Mouse (Mus musculus) embryonic fibroblast, embryonic 13.5 days (primary cell): ENCODE results near the gene Kcnab2. TPM values are rescaled to one million over a fixed set of nuclear protein-coding genes. Genes with fewer than 3 reads are reported as not detected.

Experiments used
- H3K27ac ChIP-seq: 2 replicates; pipeline ENCODE4 v1.5.1; 2012; ENCODE audit warnings: low read length, control low read depth, inconsistent platforms; ENCODE audit not compliant: insufficient read depth
- H3K4me1 ChIP-seq: 2 replicates; pipeline ENCODE4 v1.6.1; 2011; ENCODE audit warnings: low read length; ENCODE audit not compliant: control insufficient read depth, insufficient read depth
- H3K4me3 ChIP-seq: 2 replicates; pipeline ENCODE4 v1.5.1; 2011; ENCODE audit warnings: mild to moderate bottlenecking, control low read depth, low read length; ENCODE audit not compliant: insufficient read depth
- CTCF ChIP-seq: IDR thresholded peaks from 2 replicates; pipeline ENCODE4 v1.5.1; 2011; ENCODE audit warnings: mild to moderate bottlenecking, control low read depth, low read length, moderate library complexity, borderline replicate concordance; ENCODE audit not compliant: insufficient read depth
- POLR2A ChIP-seq: IDR thresholded peaks from 2 replicates; pipeline ENCODE4 v1.6.1; 2011; ENCODE audit warnings: low read depth, mild to moderate bottlenecking, control low read depth, low read length, moderate library complexity
- polyA plus RNA-seq: library from polyadenylated mRNA; stranded (reverse); fragments of >200 nt; gene quantifications from 2 replicates; pipeline ENCODE4 v1.2.4, GENCODE M21; 2011; ENCODE audit warnings: low read depth; ENCODE audit not compliant: missing spikeins, insufficient read length

Kcnab2 gene
- polyA plus RNA-seq, 1 experiment: 3.6 TPM

DNA sequence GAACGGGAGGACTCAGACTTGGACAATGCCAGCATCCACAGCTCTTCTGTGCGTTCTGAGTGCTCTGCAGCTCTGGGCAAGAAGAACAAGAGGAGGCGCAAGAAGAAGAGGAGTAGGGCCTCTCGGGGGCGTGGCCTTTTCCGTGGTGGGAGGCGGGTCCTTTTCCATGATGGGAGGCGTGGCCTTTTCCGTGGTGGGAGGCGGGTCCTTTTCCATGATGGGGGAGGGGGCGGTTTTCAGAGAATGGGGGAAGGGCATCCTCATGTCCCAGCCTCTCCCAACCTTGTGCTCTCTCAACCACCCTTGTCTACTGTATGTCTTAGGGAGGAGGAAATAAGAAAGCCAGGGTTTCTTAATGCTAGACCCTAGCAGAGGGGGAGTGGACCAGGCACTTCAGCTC lies 118.0 kb downstream of the Kcnab2 start:
- no peak for TF ChIP-seq CTCF
- no peak for TF ChIP-seq POLR2A
- Histone ChIP-seq H3K4me3 (no peak overlapping the region), H3K4me1 (peaks cover 5% of the 10 kb centered on the region), H3K27ac (no peak overlapping the region)

DNA sequence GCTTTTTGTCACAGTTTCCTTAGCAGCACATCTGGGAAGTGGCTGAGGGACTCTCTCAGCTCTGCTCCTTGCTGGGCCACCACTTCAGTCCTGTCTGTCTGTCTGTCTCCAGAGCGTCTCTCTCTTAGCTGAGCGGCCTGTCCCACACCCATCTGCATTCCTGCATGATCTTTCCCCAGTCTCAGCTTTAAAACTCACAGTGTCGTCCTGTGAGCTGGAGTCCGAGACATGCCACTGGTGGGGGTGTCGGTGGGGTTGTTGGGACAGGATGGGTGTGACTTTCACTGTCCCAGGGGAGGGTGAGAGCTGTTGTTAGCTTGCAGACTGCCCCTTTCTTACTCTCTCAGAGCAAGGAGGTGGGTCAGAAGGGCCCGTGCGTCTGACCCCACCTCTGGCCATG lies 122.0 kb downstream of the Kcnab2 start:
- no peaks in the 10 kb centered on the region; the same call in 1 of the 2 replicates for H3K4me1 ChIP-seq
- no peak overlapping the region for H3K4me3 ChIP-seq
- no peak overlapping the region for H3K27ac ChIP-seq
- TF ChIP-seq POLR2A (no peak), CTCF (no peak)

DNA sequence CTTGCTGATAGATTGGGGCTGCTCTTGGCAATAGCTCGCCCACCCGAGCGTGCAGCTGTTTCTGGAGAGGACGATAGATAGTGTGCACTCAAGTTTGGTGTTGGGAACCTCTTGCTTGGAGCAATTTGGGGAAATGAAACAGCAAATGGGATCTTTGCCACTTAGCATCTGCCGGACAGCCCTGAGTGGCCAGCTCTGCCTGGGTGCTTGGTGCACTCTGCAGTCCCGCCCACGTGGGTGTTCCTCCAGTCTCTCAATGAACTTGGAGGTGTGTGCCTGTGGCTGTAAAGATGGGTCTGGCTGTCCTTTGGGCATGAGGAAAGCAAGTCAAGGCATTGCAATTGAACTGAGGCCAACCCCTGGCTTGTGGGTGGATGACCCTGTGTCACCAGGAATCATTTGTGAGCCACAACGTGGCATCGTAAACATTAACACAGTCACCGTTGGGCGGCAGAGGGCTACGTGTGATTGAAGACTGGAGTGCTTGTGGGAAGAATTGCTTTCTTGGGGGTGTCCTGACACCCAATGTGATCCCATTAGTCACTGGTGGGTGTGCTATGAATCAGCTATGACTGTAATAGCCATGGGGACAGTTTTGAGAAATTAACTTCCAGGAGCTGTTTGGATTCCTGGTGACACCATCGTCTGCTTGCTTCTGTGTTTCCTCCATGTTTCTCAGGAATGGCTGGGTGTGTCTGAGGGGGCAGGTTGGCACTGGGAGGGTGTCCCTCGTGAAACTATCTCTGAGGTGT lies 123.6 kb downstream of the Kcnab2 start:
- no peaks in the 10 kb centered on the region; the same call in 1 of the 2 replicates for H3K4me1 ChIP-seq
- no peak for TF ChIP-seq POLR2A
- TF ChIP-seq CTCF: no peak
- H3K4me3 ChIP-seq: no peak overlapping the region
- no peak overlapping the region for H3K27ac ChIP-seq

DNA sequence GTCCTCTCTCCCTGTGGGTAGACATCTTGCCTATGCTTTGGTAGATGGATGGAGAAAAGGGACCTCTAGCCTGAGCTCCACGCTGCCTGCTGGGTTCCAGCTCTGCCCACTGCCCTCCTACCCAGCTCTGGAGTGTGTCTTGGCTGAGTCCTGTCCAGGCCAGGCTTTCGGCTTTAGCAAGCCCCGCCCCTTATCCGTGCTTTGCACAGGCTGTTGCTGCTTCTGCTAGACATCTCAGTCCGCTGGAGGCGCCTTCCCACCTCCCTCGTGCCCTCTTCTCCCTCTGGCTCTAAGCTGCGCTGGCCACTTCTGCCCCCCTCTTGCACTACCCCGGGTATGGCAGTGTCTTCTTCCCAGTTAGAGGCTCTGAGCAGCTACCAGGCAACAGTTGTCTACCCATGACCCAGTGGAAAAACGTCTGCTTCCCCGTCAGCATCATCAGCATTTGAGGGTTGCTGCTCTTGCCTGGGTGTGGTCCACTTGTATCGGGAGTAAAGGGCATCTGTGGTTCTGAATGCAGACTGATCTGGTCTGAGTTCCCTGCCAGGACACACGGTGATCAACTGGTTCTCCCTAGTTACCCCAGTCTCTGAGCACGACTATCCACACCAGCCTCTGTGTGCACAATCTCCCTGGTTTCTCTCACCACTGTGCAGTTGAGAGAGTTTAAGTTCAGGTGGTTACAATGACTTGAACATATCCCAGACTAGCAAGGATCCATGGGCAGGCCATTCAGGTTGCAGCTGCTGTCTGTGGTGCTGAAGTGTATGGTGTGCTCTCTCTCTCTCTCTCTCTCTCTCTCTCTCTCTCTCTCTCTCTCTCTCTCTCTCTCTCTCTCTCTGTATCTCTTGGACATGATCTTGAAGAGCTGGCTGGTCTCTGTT lies 126.0 kb downstream of the Kcnab2 start:
- Histone ChIP-seq H3K4me3 (no peak overlapping the region), H3K27ac (no peak overlapping the region), H3K4me1 (no peaks in the 10 kb centered on the region; the same call in 1 of the 2 replicates)
- TF ChIP-seq CTCF: no peak
- no peak for TF ChIP-seq POLR2A

DNA sequence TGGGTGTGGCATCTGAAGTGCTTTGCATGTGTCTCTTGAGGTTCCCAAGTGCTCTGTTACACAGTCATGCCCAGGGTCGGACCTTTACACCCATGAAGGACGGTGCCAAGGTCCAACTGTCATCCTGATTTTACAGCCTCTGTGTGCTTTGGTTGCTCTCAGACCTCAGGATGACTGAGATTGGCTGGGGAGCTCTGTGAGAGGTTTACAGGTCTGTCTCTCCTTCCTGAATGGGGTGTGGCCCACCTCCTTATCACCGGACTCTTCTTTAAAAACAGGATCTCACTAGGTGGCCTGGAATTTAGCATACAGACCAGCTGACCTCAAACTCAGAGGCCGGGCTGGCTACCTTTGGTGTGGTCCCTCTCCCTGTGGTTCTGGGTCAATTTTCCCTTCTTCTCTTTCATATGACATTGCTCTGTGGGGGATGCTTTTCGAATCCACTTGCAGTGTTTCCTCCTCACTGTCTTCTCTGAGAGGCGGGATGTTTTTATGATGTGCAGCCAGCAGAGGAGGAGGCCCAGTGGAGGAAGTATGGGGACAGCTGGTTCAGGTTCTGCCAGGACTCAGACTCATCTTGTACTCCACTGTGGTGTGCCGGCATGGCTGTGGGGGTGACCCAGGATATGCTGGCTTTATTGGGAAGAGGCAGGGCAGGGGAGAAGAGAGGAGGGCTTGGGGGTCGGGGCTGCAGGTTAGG lies 126.8 kb downstream of the Kcnab2 start:
- Histone ChIP-seq H3K4me3 (no peak overlapping the region), H3K27ac (no peak overlapping the region), H3K4me1 (no peaks in the 10 kb centered on the region; the same call in 1 of the 2 replicates)
- TF ChIP-seq POLR2A: no peak
- TF ChIP-seq CTCF: no peak

DNA sequence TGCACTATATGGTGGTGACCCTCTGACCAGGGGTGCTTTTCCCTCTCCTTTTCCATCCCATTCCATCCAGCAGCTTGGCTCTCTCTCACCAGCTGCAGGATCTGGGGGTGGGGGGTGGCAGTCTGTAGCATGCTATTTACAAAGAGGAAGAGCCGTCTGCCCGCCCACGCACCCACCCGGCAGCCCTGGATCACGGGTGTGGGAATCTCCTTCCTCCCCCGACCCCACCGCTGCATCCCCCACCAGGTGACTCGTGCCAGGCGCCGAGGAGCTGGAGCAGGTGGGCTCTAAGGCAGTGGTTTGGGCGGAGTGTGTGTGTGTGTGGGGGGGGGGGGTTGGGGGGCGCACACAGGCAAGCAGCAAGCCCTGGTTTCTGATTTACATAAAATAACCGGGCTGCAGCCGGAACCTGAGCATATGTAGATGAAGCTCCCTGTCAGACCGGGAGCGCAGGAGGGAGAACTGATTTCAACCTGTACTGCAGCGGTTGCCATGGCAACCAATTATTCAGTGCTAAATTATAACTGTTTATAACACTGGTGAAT lies 127.8 kb downstream of the Kcnab2 start:
- Histone ChIP-seq H3K4me3 (no peak overlapping the region), H3K4me1 (no peaks in the 10 kb centered on the region; the same call in none of the 2 replicates), H3K27ac (no peak overlapping the region)
- TF ChIP-seq POLR2A (no peak), CTCF (no peak)

DNA sequence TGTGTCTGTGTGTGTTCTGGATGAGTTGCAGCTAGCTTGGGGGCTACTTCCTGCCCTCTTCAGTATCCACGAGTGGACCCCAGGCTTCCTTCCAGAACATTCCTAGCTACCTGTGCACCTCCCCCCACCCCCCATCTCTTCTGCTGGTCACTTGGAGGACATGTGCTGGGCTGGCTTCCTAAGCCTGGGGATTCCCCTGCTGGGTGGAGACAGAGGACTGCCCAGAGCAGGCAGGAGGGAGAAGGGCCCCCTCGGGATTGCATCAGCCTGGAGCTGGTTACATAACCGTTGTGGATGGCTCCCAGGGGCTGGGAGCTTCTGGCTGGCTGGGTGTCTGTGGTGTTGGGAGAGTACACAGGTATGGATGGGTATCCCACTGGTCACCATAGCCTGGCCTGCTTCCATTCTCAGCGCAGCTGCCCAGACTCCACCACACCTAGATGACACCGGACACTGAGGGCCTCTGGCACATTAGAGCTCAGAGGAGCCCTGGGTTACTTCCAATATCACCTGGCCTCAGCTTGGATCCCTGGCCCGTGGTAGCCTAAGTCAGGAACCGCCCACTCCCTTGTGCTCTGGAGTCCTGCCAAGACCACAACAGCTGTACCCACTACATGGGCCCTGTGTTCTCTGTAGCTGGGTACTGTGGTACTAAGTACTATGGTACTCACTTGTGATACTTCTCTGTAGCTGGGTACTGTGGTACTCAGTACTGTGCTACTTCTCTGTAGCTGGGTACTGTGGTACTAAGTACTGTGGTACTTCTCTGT lies 132.4 kb downstream of the Kcnab2 start:
- Histone ChIP-seq H3K4me3 (no peak overlapping the region), H3K4me1 (no peaks in the 10 kb centered on the region; the same call in 1 of the 2 replicates), H3K27ac (no peak overlapping the region)
- TF ChIP-seq CTCF (no peak), POLR2A (no peak)

DNA sequence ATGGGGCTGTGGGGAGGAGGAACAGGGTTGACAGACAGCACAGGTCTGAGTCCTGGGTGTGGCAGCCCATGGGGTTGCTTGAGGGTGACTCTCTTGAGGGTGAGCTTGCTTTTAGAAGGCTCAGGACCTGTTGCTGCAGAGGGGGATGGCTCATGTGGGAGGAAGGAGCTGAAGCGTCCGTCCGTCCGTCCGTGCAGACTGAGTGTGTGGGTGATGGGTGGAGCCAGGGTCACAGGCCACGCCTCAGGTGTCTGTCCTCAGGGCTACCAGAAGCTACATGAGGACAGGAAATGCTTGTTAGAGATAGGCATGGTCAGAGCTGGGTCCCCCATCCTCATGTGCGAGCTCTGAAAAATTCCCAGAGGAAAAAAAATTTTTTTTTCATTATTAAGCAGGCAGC lies 133.0 kb downstream of the Kcnab2 start:
- H3K27ac ChIP-seq: no peak overlapping the region
- no peak overlapping the region for H3K4me3 ChIP-seq
- no peak for TF ChIP-seq CTCF
- no peak for TF ChIP-seq POLR2A
- no peaks in the 10 kb centered on the region; the same call in 1 of the 2 replicates for H3K4me1 ChIP-seq

DNA sequence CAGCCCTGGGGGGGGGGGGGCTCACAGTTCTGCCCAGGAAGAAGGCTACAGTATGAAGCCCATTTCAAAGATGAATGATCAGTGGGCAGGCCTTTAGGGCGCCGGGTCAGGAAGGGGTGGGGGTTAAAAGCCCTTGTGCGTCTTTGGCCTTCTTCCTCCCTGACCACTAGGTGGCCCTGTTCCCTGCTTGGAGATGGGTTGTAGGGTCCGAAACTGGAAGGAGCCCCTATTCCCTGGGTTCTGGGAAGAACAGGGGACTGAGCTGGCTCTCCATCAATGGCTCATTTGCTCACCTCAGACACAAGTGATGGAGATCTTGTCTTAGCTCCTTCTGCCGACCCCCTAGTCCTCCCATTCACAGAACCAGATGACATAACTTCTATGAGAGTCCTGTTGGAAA lies 134.4 kb downstream of the Kcnab2 start:
- TF ChIP-seq CTCF (peak; percentile 78; the same call in 1 of the 2 replicates), POLR2A (no peak)
- H3K27ac ChIP-seq: no peak overlapping the region
- H3K4me3 ChIP-seq: no peak overlapping the region
- no peaks in the 10 kb centered on the region; the same call in 1 of the 2 replicates for H3K4me1 ChIP-seq

Other genes starting within 250 kb of the Kcnab2 start
- gene Gpr153, start 203.6 kb downstream of the Kcnab2 start, polyA plus RNA-seq: 58.7 and 79.1 TPM in 2 replicates
- not detected in 2 replicates for gene Hes3, start 186.2 kb downstream of the Kcnab2 start, polyA plus RNA-seq
- gene Icmt, start 180.6 kb downstream of the Kcnab2 start, polyA plus RNA-seq: 34.2 and 42.7 TPM in 2 replicates
- 0.81 and 1.5 TPM in 2 replicates for gene Rnf207, start 158.9 kb downstream of the Kcnab2 start, polyA plus RNA-seq
- 1,143 and 1,246 TPM in 2 replicates for gene Rpl22, start 152.1 kb downstream of the Kcnab2 start, polyA plus RNA-seq
- 0.56 and 0.78 TPM in 2 replicates for gene Chd5, start 139.2 kb downstream of the Kcnab2 start, polyA plus RNA-seq
- gene Nphp4, start 1.2 kb downstream of the Kcnab2 start, polyA plus RNA-seq: 2.4 and 4.0 TPM in 2 replicates